Mouse (Mus musculus) liver, embryonic 14.5 days (tissue): ENCODE measurements around the gene Pde9a. TPM values are rescaled to one million over a fixed set of nuclear protein-coding genes. Genes with fewer than 3 reads are reported as not detected.
"Not testable (repeated sequence)": the region's sequence is repeated elsewhere in the genome, so short reads cannot be mapped to it uniquely, and the experiment has no call there.

Experiments used
- ATAC-seq: fragments of 200-750 bp; cut with Nextera tagmentation; 2 replicates; pipeline ENCODE4 v1.8.0; 2017; ENCODE audit warnings: moderate number of reproducible peaks, mild to moderate bottlenecking, moderate library complexity; ENCODE audit not compliant: insufficient read depth
- DNase-seq, 3 experiments: peaks; one replicate each; pipeline ENCODE4 v3.0.0-alpha.2; 2012 to 2013; ENCODE audit warnings: low read depth in 3 of 3, low spot score in 3 of 3
- H3K27ac ChIP-seq: fragments of 300-500 bp; sonication (generic); 2 replicates; pipeline ENCODE4 v1.5.1; 2014; ENCODE audit warnings: moderate library complexity, mild to moderate bottlenecking, control low read depth, inconsistent platforms
- H3K27me3 ChIP-seq: fragments of 300-500 bp; sonication (generic); 2 replicates; pipeline ENCODE4 v1.6.1; 2014; ENCODE audit warnings: mild to moderate bottlenecking, low read length, moderate library complexity; ENCODE audit not compliant: control insufficient read depth, insufficient read depth
- H3K36me3 ChIP-seq: fragments of 300-500 bp; sonication (generic); replicated peaks from 2 replicates; pipeline ENCODE4 v1.6.1; 2014; ENCODE audit warnings: low read depth; ENCODE audit not compliant: control insufficient read depth, insufficient read depth
- H3K4me1 ChIP-seq, 2 experiments: fragments of 200-500 bp in 1 of 2; fragments of 300-500 bp in 1 of 2; sonication (generic) in 1 of 2; replicated peaks; 2 replicates each; pipeline ENCODE4 v1.6.1; 2012 to 2014; ENCODE audit warnings: antibody characterized with exemption in 1 of 2, inconsistent platforms in 1 of 2, low read length in 1 of 2; ENCODE audit not compliant: control insufficient read depth in 2 of 2, insufficient read depth in 2 of 2
- H3K4me2 ChIP-seq: fragments of 300-500 bp; sonication (generic); 2 replicates; pipeline ENCODE4 v1.6.1; 2014; ENCODE audit warnings: low read depth, mild to moderate bottlenecking, control low read depth, moderate library complexity
- H3K4me3 ChIP-seq, 2 experiments: fragments of 200-500 bp in 1 of 2; fragments of 300-500 bp in 1 of 2; sonication (generic) in 1 of 2; 2 replicates each; pipeline ENCODE4 v1.5.1; 2012 to 2014; ENCODE audit warnings: low read depth in 2 of 2, low read length in 2 of 2, mild to moderate bottlenecking in 2 of 2, control low read depth in 1 of 2, inconsistent platforms in 1 of 2, moderate library complexity in 1 of 2; ENCODE audit not compliant: insufficient read depth in 1 of 2
- H3K9ac ChIP-seq: fragments of 300-500 bp; sonication (generic); replicated peaks from 2 replicates; pipeline ENCODE4 v1.6.1; 2014; ENCODE audit warnings: mild to moderate bottlenecking, control low read depth, moderate library complexity
- H3K9me3 ChIP-seq: fragments of 300-500 bp; sonication (generic); 2 replicates; pipeline ENCODE4 v1.6.1; 2016; ENCODE audit warnings: low read length, mixed read lengths; ENCODE audit not compliant: control insufficient read depth
- CTCF ChIP-seq: IDR thresholded peaks from 2 replicates; pipeline ENCODE4 v1.5.1; 2016; ENCODE audit warnings: antibody characterized with exemption, low read depth, control low read depth
- EP300 ChIP-seq: IDR thresholded peaks from 2 replicates; pipeline ENCODE4 v1.6.1; 2016; ENCODE audit warnings: antibody characterized with exemption, low read depth
- WGBS: fragments of 180-500 bp; shearing (Covaris S2); extraction: QIAGEN DNeasy Blood & Tissue Kit; methylation state at CpG from one replicate; pipeline ENCODE4 v1.1.7; 2014; ENCODE audit not compliant: insufficient replicate concordance; 5-methylcytosine and 5-hydroxymethylcytosine counted together
- polyA plus RNA-seq, 2 experiments: library from polyadenylated mRNA; depleted of rRNA in 1 of 2; stranded (reverse) in 1 of 2; unstranded in 1 of 2; fragments of >200 nt; fragmentation: Nextera tagmentation in 1 of 2; extraction: Ambion mirVana in 1 of 2; gene quantifications; 2 replicates each; pipeline versions ENCODE4 v1.2.1 to v1.2.3; 2012 to 2014

Gene Pde9a
- polyA plus RNA-seq, 2 experiments: 2.8 to 3.6 TPM

- H3K27ac ChIP-seq: no peak overlapping the region
- 62% methylated on average over 5 of the region's 5 CpGs for WGBS
- no peak overlapping the region for H3K9ac ChIP-seq
- no peak overlapping the region for H3K4me2 ChIP-seq
- H3K9me3 ChIP-seq: no peaks in the 10 kb centered on the region
- H3K36me3 ChIP-seq: no peaks in the 10 kb centered on the region
- no peak for ATAC-seq
- H3K4me3 ChIP-seq: no peak overlapping the region
- DNase-seq: no peak
- H3K27me3 ChIP-seq: no peaks in the 10 kb centered on the region
- TF ChIP-seq CTCF (no peak), EP300 (no peak)
- no peaks in the 10 kb centered on the region for H3K4me1 ChIP-seq
Observed at GRCm38 (mm10) chr17:31348129-31348528, 37.9 kb upstream of the Pde9a start.

GRCm38 (mm10) chr17:31349388-31349787 is 36.6 kb upstream of the Pde9a start:
- H3K4me3 ChIP-seq: no peak overlapping the region
- no peaks in the 10 kb centered on the region for H3K27me3 ChIP-seq
- no peak overlapping the region for H3K9ac ChIP-seq
- WGBS: 73% methylated on average over 12 of the region's 12 CpGs
- H3K4me2 ChIP-seq: no peak overlapping the region
- H3K27ac ChIP-seq: no peak overlapping the region
- H3K9me3 ChIP-seq: no peaks in the 10 kb centered on the region
- TF ChIP-seq CTCF (no peak), EP300 (no peak)
- ATAC-seq (no peak), DNase-seq (no peak)
- H3K36me3 ChIP-seq: no peaks in the 10 kb centered on the region
- no peaks in the 10 kb centered on the region for H3K4me1 ChIP-seq

- ATAC-seq (no peak), DNase-seq (no peak)
- no peak for TF ChIP-seq CTCF
- Histone ChIP-seq H3K9ac (no peak overlapping the region), H3K4me2 (no peak overlapping the region), H3K9me3 (no peaks in the 10 kb centered on the region), H3K4me1 (peaks cover 0 to 2% of the 10 kb centered on the region in 2 experiments; a peak in 1 of 4 replicates), H3K4me3 (no peak overlapping the region), H3K27ac (no peak overlapping the region), H3K27me3 (no peaks in the 10 kb centered on the region), H3K36me3 (no peaks in the 10 kb centered on the region)
- 73% methylated on average over 8 of the region's 8 CpGs for WGBS
Observed at GRCm38 (mm10) chr17:31351984-31352383, 34.0 kb upstream of the Pde9a start.

- no peak overlapping the region for H3K4me3 ChIP-seq
Observed at GRCm38 (mm10) chr17:31353255-31353654, 32.8 kb upstream of the Pde9a start.

GRCm38 (mm10) chr17:31354684-31355083 is 31.3 kb upstream of the Pde9a start:
- not testable (repeated sequence) for H3K4me3 ChIP-seq, H3K9ac ChIP-seq, H3K27me3 ChIP-seq, DNase-seq, H3K9me3 ChIP-seq, H3K27ac ChIP-seq, H3K4me1 ChIP-seq, ATAC-seq, H3K36me3 ChIP-seq, H3K4me2 ChIP-seq
- 56% methylated on average over 3 of the region's 3 CpGs for WGBS

More at GRCm38 (mm10) chr17:31353255-31353654, 32.8 kb upstream of the Pde9a start:
- ATAC-seq (no peak), DNase-seq (no peak)
- 69% methylated on average over 2 of the region's 2 CpGs for WGBS
- H3K4me1 ChIP-seq: peaks cover 0 to 2% of the 10 kb centered on the region in 2 experiments; a peak in 1 of 4 replicates
- no peak overlapping the region for H3K4me2 ChIP-seq
- no peak overlapping the region for H3K27ac ChIP-seq
- TF ChIP-seq EP300 (no peak), CTCF (no peak)
- no peaks in the 10 kb centered on the region for H3K27me3 ChIP-seq
- H3K36me3 ChIP-seq: no peaks in the 10 kb centered on the region
- H3K9me3 ChIP-seq: no peaks in the 10 kb centered on the region
- H3K9ac ChIP-seq: no peak overlapping the region
